Mouse (Mus musculus): ENCODE data around the gene Nhp2. TPM values are rescaled to one million over a fixed set of nuclear protein-coding genes. Genes with fewer than 3 reads are reported as not detected.
"Not testable (repeated sequence)": the region's sequence is repeated elsewhere in the genome, so short reads cannot be mapped to it uniquely, and the experiment has no call there.

The Nhp2 gene
- polyA plus RNA-seq, 2 experiments: 78.3 to 136 TPM

DNA sequence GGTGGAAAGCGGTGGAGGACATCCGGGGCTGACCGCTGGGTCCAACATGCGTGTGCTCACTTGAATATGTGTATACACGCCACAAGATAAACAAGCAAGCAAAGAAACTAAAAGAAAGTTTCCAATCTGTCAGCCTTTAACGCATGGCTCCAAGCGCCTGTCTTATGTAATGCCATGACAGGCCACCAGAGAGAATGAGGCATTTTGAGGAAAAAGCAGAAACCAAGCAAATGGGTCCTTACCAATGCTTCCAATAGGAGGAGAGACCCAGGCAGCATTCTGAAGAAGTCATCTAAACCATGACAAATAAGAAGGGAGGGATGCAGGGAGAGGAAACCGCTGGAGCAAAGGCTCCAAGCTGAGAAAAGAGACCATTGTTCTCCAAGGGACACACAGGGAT is 5.3 kb upstream of the Nhp2 start:
- WGBS (ENCODE audit: insufficient replicate concordance): 76% methylated on average over 8 of the region's 8 CpGs
- no peak overlapping the region for H3K27ac ChIP-seq
- H3K9me3 ChIP-seq (ENCODE audit: control insufficient read depth, low read length): no peaks in the 10 kb centered on the region
- no peak overlapping the region for H3K9ac ChIP-seq (replicated peaks)
- H3K27me3 ChIP-seq (ENCODE audit: control insufficient read depth, insufficient read depth, low read length): no peaks in the 10 kb centered on the region
- peaks cover 13 to 21% of the 10 kb centered on the region in 2 experiments for H3K4me1 ChIP-seq (replicated peaks; ENCODE audit: control insufficient read depth in 2 of 2, insufficient read depth in 2 of 2, low read length in 1 of 2)
- no peak overlapping the region for H3K4me3 ChIP-seq (ENCODE audit: insufficient read depth in 1 of 2, low read depth in 2 of 2, low read length in 2 of 2)
- no peak for ATAC-seq (ENCODE audit: insufficient read depth)
- H3K4me2 ChIP-seq (ENCODE audit: low read depth): no peak overlapping the region
- DNase-seq (ENCODE audit: low read depth in 3 of 3, low spot score in 3 of 3): no peak
- TF ChIP-seq CTCF (IDR thresholded peaks at IDR 0.05; ENCODE audit: low read depth) (no peak), EP300 (IDR thresholded peaks at IDR 0.05; ENCODE audit: low read depth) (no peak)
- no peaks in the 10 kb centered on the region for H3K36me3 ChIP-seq (replicated peaks; ENCODE audit: control insufficient read depth, insufficient read depth, low read depth)

DNA sequence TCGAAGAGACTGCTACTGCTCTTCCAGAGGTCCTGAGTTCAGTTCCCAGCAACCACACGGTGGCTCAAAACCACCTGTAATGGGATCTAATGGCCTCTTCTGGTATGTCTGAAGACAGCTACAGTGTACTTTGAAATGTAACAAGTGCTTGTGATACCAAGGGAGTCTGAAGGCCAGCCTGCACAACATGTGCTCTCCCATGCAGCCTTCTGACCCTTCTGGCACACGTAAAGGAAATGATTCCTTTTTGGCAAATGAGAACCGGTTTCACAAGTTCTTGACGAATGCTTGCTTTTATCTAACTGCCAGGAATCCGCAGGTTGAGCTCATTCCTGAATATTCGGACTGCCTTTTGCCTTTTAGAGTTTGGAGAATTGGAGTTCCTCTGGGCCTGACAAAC is 4.4 kb upstream of the Nhp2 start:
- Histone ChIP-seq H3K36me3 (replicated peaks; ENCODE audit: control insufficient read depth, insufficient read depth, low read depth) (no peaks in the 10 kb centered on the region), H3K4me3 (ENCODE audit: insufficient read depth in 1 of 2, low read depth in 2 of 2, low read length in 2 of 2) (peak overlapping the region; percentile 60 to 74), H3K9me3 (ENCODE audit: control insufficient read depth, low read length) (no peaks in the 10 kb centered on the region), H3K9ac (replicated peaks) (peak overlapping the region; percentile 95), H3K4me1 (replicated peaks; ENCODE audit: control insufficient read depth in 2 of 2, insufficient read depth in 2 of 2, low read length in 1 of 2) (peaks cover 6 to 14% of the 10 kb centered on the region in 2 experiments), H3K4me2 (ENCODE audit: low read depth) (peak overlapping the region; percentile 97), H3K27ac (peak overlapping the region; percentile 84), H3K27me3 (ENCODE audit: control insufficient read depth, insufficient read depth, low read length) (no peaks in the 10 kb centered on the region)
- no peak for ATAC-seq (ENCODE audit: insufficient read depth)
- DNase-seq (ENCODE audit: low read depth in 3 of 3, low spot score in 3 of 3): no peak
- 31% methylated on average over 7 of the region's 7 CpGs for WGBS (ENCODE audit: insufficient replicate concordance)
- no peak for TF ChIP-seq CTCF (IDR thresholded peaks at IDR 0.05; ENCODE audit: low read depth)
- TF ChIP-seq EP300 (IDR thresholded peaks at IDR 0.05; ENCODE audit: low read depth): no peak

- H3K4me3 ChIP-seq (ENCODE audit: insufficient read depth in 1 of 2, low read depth in 2 of 2, low read length in 2 of 2): peak overlapping the region; percentile 60 to 74
- no peak for TF ChIP-seq CTCF (IDR thresholded peaks at IDR 0.05; ENCODE audit: low read depth)
- no peak for TF ChIP-seq EP300 (IDR thresholded peaks at IDR 0.05; ENCODE audit: low read depth)
- DNase-seq (ENCODE audit: low read depth in 3 of 3, low spot score in 3 of 3) (peak; percentile 76 to 81 (median 77)), ATAC-seq (ENCODE audit: insufficient read depth) (peak; percentile 76)
- H3K27me3 ChIP-seq (ENCODE audit: control insufficient read depth, insufficient read depth, low read length): no peaks in the 10 kb centered on the region
- peak overlapping the region; percentile 97 for H3K4me2 ChIP-seq (ENCODE audit: low read depth)
- no peaks in the 10 kb centered on the region for H3K9me3 ChIP-seq (ENCODE audit: control insufficient read depth, low read length)
- under 1% methylated on average over 14 of the region's 14 CpGs for WGBS (ENCODE audit: insufficient replicate concordance)
- H3K4me1 ChIP-seq (replicated peaks; ENCODE audit: control insufficient read depth in 2 of 2, insufficient read depth in 2 of 2, low read length in 1 of 2): peaks cover 6 to 16% of the 10 kb centered on the region in 2 experiments
- peak overlapping the region; percentile 95 for H3K9ac ChIP-seq (replicated peaks)
- H3K36me3 ChIP-seq (replicated peaks; ENCODE audit: control insufficient read depth, insufficient read depth, low read depth): no peaks in the 10 kb centered on the region
- H3K27ac ChIP-seq: peak overlapping the region; percentile 84
These were observed 3.9 kb upstream of the Nhp2 start for GRCm38 (mm10) chr11:51615601-51616000.

- WGBS (ENCODE audit: insufficient replicate concordance): 78% methylated on average over 7 of the region's 7 CpGs
These were observed 3.4 kb upstream of the Nhp2 start for GRCm38 (mm10) chr11:51616113-51616512.

DNA sequence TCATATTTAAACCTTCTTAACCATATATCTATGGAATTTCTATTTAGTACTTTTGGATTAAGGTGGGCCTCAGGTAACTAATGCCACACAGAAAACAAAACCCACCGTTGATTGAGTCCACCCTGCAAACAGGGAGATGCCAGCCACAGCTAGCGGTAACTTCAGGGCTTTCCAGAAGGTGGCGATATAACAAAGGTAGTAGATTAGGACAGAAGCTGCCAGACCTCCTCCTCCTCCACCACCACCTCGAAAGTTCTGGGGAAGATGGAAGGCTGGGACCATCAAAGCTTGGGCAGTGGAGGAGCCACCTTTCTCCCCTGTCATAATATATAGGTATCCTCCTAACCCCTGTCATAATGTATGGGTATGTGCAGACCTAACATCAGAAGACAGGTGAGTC is 1.8 kb upstream of the Nhp2 start:
- H3K27me3 ChIP-seq (ENCODE audit: control insufficient read depth, insufficient read depth, low read length): no peaks in the 10 kb centered on the region
- no peaks in the 10 kb centered on the region for H3K9me3 ChIP-seq (ENCODE audit: control insufficient read depth, low read length)
- peaks cover 5% of the 10 kb centered on the region for H3K36me3 ChIP-seq (replicated peaks; ENCODE audit: control insufficient read depth, insufficient read depth, low read depth)
- no peak overlapping the region for H3K4me2 ChIP-seq (ENCODE audit: low read depth)
- no peak overlapping the region for H3K9ac ChIP-seq (replicated peaks)
- ATAC-seq (ENCODE audit: insufficient read depth): no peak
- no peak overlapping the region for H3K27ac ChIP-seq
- peaks cover 6 to 25% of the 10 kb centered on the region in 2 experiments for H3K4me1 ChIP-seq (replicated peaks; ENCODE audit: control insufficient read depth in 2 of 2, insufficient read depth in 2 of 2, low read length in 1 of 2)
- H3K4me3 ChIP-seq (ENCODE audit: insufficient read depth in 1 of 2, low read depth in 2 of 2, low read length in 2 of 2): no peak overlapping the region
- 3% methylated on average over 4 of the region's 4 CpGs for whole genome bisulfite sequencing (ENCODE audit: insufficient replicate concordance)
- TF ChIP-seq CTCF (IDR thresholded peaks at IDR 0.05; ENCODE audit: low read depth): peak; percentile 89
- TF ChIP-seq EP300 (IDR thresholded peaks at IDR 0.05; ENCODE audit: low read depth): no peak
- DNase-seq (ENCODE audit: low read depth in 3 of 3, low spot score in 3 of 3): peak in 1 of 3 experiments; percentile 53

More at GRCm38 (mm10) chr11:51616113-51616512, 3.4 kb upstream of the Nhp2 start:
- not testable (repeated sequence) for H3K27me3 ChIP-seq (ENCODE audit: control insufficient read depth, insufficient read depth, low read length); ATAC-seq (ENCODE audit: insufficient read depth); H3K36me3 ChIP-seq (replicated peaks; ENCODE audit: control insufficient read depth, insufficient read depth, low read depth); H3K9me3 ChIP-seq (ENCODE audit: control insufficient read depth, low read length); DNase-seq (ENCODE audit: low read depth in 3 of 3, low spot score in 3 of 3)
- peak overlapping the region; percentile 60 to 74 for H3K4me3 ChIP-seq (ENCODE audit: insufficient read depth in 1 of 2, low read depth in 2 of 2, low read length in 2 of 2)
- H3K4me1 ChIP-seq (replicated peaks; ENCODE audit: control insufficient read depth in 2 of 2, insufficient read depth in 2 of 2, low read length in 1 of 2): peaks cover 6 to 19% of the 10 kb centered on the region in 2 experiments
- H3K4me2 ChIP-seq (ENCODE audit: low read depth): peak overlapping the region; percentile 97
- H3K27ac ChIP-seq: peak overlapping the region; percentile 84
- H3K9ac ChIP-seq (replicated peaks): peak overlapping the region; percentile 95

Data from liver, embryonic 14.5 days (tissue).